Mouse (Mus musculus) limb, embryonic 12.5 days (tissue): Measurements from ENCODE around the gene Fmo3. TPM values are rescaled to one million over a fixed set of nuclear protein-coding genes. Genes with fewer than 3 reads are reported as not detected.

Experiments used
- ATAC-seq: fragments of 200-750 bp; cut with Nextera tagmentation; 2 replicates; pipeline ENCODE4 v1.8.0; 2017; ENCODE audit warnings: low read depth, moderate TSS enrichment; ENCODE audit not compliant: insufficient number of reproducible peaks, insufficient read depth, low FRiP score, low TSS enrichment
- H3K27ac ChIP-seq: fragments of 300-500 bp; sonication (generic); 2 replicates; pipeline ENCODE4 v1.5.1; 2016; ENCODE audit warnings: mild to moderate bottlenecking, moderate library complexity
- H3K27me3 ChIP-seq: fragments of 300-500 bp; sonication (generic); 2 replicates; pipeline ENCODE4 v1.6.1; 2016; ENCODE audit warnings: mild to moderate bottlenecking, moderate library complexity
- H3K36me3 ChIP-seq: fragments of 300-500 bp; sonication (generic); 2 replicates; pipeline ENCODE4 v1.6.1; 2016; ENCODE audit warnings: mild to moderate bottlenecking, moderate library complexity
- H3K4me1 ChIP-seq: fragments of 300-500 bp; sonication (generic); replicated peaks from 2 replicates; pipeline ENCODE4 v1.6.1; 2016
- H3K4me2 ChIP-seq: fragments of 300-500 bp; sonication (generic); 2 replicates; pipeline ENCODE4 v1.6.1; 2016; ENCODE audit warnings: mild to moderate bottlenecking, moderate library complexity
- H3K4me3 ChIP-seq: fragments of 300-500 bp; sonication (generic); replicated peaks from 2 replicates; pipeline ENCODE4 v1.5.1; 2016; ENCODE audit warnings: mild to moderate bottlenecking
- H3K9ac ChIP-seq: fragments of 300-500 bp; sonication (generic); replicated peaks from 2 replicates; pipeline ENCODE4 v1.6.1; 2016; ENCODE audit warnings: mild to moderate bottlenecking, moderate library complexity
- H3K9me3 ChIP-seq: fragments of 300-500 bp; sonication (generic); 2 replicates; pipeline ENCODE4 v1.6.1; 2016; ENCODE audit warnings: mild to moderate bottlenecking, moderate library complexity
- WGBS: fragments of 180-500 bp; shearing (Covaris S2); methylation state at CpG from one replicate; pipeline ENCODE4 v1.1.7; 2016; 5-methylcytosine and 5-hydroxymethylcytosine counted together
- polyA plus RNA-seq: library from polyadenylated mRNA; unstranded; fragments of >200 nt; fragmentation: Nextera tagmentation; extraction: Ambion mirVana; gene quantifications from 2 replicates; pipeline ENCODE4 v1.2.1, GENCODE M21; 2016

Gene Fmo3
- polyA plus RNA-seq, 1 experiment from 2014 or later: not detected

DNA sequence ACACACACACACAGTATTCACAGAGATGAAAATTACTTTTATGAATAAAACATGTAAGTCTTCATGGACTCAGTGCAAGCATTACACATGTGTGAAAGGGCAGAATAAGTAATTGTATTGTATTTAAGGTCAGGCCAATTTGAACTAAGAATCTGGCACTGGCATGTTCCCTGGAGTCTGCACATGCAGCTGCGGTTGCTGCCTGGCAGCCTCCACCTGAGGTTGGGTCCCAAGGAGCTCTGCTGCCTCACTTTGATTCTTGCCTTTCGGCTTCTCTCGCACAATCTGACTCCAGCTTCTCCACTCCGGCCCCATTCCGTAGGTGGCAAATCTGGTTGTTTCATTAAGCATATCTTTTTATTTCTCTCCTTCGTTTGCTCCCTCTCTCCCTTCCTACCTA lies 36.4 kb downstream of the Fmo3 start:
- WGBS: 74% methylated on average over 6 of the region's 6 CpGs
- Histone ChIP-seq H3K4me2 (no peak overlapping the region), H3K9me3 (no peaks in the 10 kb centered on the region), H3K4me1 (peaks cover 20% of the 10 kb centered on the region), H3K9ac (no peak overlapping the region), H3K27ac (no peak overlapping the region), H3K36me3 (no peaks in the 10 kb centered on the region), H3K27me3 (no peaks in the 10 kb centered on the region), H3K4me3 (no peak overlapping the region)
- ATAC-seq: no peak

GRCm38 (mm10) chr1:162946837-162947558 lies 37.3 kb downstream of the Fmo3 start:
- H3K4me1 ChIP-seq: peaks cover 20% of the 10 kb centered on the region
- H3K4me3 ChIP-seq: no peak overlapping the region
- peak; percentile 42; the same call in 1 of the 2 replicates for ATAC-seq
- H3K4me2 ChIP-seq: no peak overlapping the region
- no peaks in the 10 kb centered on the region for H3K9me3 ChIP-seq
- no peaks in the 10 kb centered on the region for H3K27me3 ChIP-seq
- no peaks in the 10 kb centered on the region for H3K36me3 ChIP-seq
- 25% methylated on average over 4 of the region's 4 CpGs for WGBS
- H3K9ac ChIP-seq: no peak overlapping the region
- H3K27ac ChIP-seq: no peak overlapping the region

DNA sequence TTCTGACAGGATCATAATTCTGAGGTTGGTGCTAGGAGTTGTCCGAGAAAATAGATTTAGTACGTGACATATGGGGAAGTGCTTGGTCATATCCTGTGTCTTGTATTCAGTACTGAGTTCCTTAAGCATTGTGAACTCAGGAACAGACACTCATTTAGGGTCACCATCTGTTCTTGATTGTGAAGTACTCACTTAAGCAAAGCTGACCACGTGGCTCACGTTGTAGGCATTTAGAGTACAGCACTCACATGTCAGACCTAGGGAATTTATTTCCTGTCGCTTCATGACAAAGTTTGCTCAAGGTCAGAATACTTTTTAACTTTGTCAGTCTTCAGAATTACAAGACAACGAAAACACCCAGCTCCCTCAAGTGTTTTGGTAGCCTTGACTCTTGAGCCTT lies 40.6 kb downstream of the Fmo3 start:
- no peak for ATAC-seq

DNA sequence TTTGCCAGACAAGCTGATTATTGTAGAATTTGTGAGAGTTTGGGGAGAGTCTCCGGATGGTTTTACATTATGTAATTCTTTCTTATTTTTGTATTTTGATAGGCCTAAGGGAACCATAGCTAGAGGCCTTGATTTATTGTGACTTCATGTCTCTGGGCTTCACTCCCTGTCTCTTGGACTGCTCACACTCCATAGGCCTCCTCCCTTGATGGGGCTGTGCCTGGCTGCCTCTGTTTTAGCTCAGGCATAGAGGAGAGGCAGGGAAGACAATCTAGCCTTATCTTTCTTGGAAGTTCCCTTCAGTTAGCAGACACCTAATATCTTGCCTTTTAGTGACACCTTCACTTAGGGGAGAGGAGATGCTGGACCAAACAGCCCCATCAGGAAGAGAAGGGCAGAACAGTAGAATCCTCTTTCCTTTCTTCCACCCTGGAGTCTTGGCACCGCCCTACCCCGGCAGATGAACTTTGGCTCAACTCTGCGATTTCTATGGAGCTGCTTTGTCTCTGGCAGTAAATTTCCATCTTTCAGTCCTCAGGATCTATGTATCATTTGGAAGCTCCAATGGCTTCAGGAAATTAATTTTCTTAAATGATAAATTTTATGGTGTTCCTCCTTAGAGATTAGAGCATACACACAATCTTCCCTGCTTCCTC lies 45.5 kb downstream of the Fmo3 start:
- ATAC-seq: peak; percentile 62; the same call in 1 of the 2 replicates
- no peaks in the 10 kb centered on the region for H3K9me3 ChIP-seq
- no peak overlapping the region for H3K4me2 ChIP-seq
- H3K27me3 ChIP-seq: peaks cover 4% of the 10 kb centered on the region
- no peaks in the 10 kb centered on the region for H3K36me3 ChIP-seq
- 87% methylated on average over 4 of the region's 4 CpGs for WGBS
- H3K27ac ChIP-seq: no peak overlapping the region
- peaks cover 13% of the 10 kb centered on the region for H3K4me1 ChIP-seq
- no peak overlapping the region for H3K4me3 ChIP-seq
- H3K9ac ChIP-seq: no peak overlapping the region

More for the DNA sequence above, 40.6 kb downstream of the Fmo3 start:
- Histone ChIP-seq H3K4me3 (no peak overlapping the region), H3K4me2 (no peak overlapping the region), H3K36me3 (no peaks in the 10 kb centered on the region), H3K27me3 (peaks cover 4% of the 10 kb centered on the region), H3K27ac (no peak overlapping the region), H3K9me3 (no peaks in the 10 kb centered on the region), H3K9ac (no peak overlapping the region), H3K4me1 (peaks cover 23% of the 10 kb centered on the region)
- WGBS: 26% methylated on average over 6 of the region's 6 CpGs

DNA sequence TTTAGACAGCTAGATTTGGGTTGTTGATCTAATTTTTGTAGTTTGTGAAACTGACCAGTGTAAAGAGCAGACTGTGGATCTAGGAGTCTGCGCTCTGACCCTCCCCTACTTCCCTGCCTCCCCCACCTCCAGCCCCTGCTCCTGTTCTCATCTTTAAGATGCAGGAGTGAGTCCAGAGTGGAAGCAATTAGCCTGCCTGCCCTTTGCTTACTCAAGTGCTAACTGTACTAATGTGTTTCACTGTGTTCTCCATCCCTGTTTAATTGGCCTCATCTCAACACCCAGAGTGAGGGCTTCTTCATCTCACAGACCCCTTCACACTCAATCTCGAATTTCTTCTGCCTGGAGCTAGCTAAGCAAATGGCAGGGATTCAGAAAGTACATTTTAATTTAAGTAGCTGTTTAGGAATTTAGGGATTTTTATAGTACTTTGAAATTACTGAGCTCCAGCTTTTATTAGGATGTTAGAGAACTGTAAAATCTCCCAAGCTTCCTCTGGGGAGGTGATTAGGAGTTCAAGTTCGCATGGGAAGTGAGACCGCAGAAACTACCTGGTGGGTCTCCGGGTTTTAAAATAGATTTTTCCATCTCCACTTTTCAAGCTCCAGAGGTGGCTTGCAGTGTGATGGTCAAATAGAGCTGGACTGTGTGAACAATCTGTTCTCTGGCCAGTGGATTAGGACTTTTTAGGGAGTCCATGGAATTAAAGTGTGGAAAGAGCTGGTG lies 46.2 kb downstream of the Fmo3 start:
- peak; percentile 78 for ATAC-seq
- peak overlapping the region; percentile 20; the same call in 1 of the 2 replicates for H3K27ac ChIP-seq

GRCm38 (mm10) chr1:162937415-162937814 lies 46.9 kb downstream of the Fmo3 start, which contains the start of gene Fmo6:
TSS of gene Fmo6 (minus strand) at chr1:162937515.
- 82% methylated on average over 6 of the region's 6 CpGs for WGBS
- Histone ChIP-seq H3K36me3 (no peaks in the 10 kb centered on the region), H3K4me3 (no peak within 1 kb of the TSS), H3K9ac (no peak within 1 kb of the TSS), H3K27ac (peak within 1 kb of the TSS; percentile 20; the same call in 1 of the 2 replicates), H3K27me3 (peaks cover 4% of the 10 kb centered on the region), H3K9me3 (no peaks in the 10 kb centered on the region), H3K4me2 (no peak within 1 kb of the TSS), H3K4me1 (peaks cover 11% of the 10 kb centered on the region)
- no peak for ATAC-seq

More for the DNA sequence above, 46.2 kb downstream of the Fmo3 start:
- H3K4me1 ChIP-seq: peaks cover 11% of the 10 kb centered on the region
- H3K36me3 ChIP-seq: no peaks in the 10 kb centered on the region
- no peak overlapping the region for H3K9ac ChIP-seq
- peaks cover 4% of the 10 kb centered on the region for H3K27me3 ChIP-seq
- 33% methylated on average over 5 of the region's 5 CpGs for WGBS
- H3K9me3 ChIP-seq: no peaks in the 10 kb centered on the region
- no peak overlapping the region for H3K4me3 ChIP-seq
- H3K4me2 ChIP-seq: no peak overlapping the region

DNA sequence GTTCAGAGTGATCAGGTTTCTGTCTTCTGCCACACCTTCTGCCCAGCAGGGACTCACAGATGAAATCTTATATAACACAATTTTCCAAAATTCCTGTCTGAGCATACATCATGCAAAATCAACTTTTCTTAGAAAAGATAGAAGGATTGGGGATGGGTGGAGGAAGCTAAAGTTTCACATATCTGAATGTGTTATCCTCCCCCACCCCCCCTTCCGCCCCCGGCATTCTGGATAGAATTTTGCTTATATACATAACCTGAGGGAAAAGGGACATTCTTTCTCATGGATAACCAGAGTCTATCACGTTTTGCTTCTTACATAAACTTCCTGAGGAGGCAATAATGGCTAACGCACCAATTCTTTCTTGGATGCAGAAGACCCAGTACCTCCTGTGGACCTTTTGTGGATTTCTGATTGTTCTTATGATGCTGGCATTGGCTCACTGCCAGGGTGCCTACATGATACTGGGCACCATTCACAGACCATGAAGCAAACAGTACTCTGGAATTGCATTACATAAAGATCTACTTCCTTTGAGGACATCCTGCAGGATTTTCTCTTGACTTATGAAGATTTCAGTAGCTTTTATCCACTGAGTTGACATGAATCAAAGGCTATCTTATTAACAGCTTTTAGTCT lies 49.8 kb downstream of the Fmo3 start:
- WGBS: 81% methylated on average over 4 of the region's 4 CpGs
- H3K27ac ChIP-seq: no peak overlapping the region
- no peaks in the 10 kb centered on the region for H3K27me3 ChIP-seq
- H3K4me1 ChIP-seq: peaks cover 11% of the 10 kb centered on the region
- no peak for ATAC-seq
- H3K4me3 ChIP-seq: no peak overlapping the region
- H3K4me2 ChIP-seq: no peak overlapping the region
- H3K9me3 ChIP-seq: no peaks in the 10 kb centered on the region
- no peaks in the 10 kb centered on the region for H3K36me3 ChIP-seq
- no peak overlapping the region for H3K9ac ChIP-seq

DNA sequence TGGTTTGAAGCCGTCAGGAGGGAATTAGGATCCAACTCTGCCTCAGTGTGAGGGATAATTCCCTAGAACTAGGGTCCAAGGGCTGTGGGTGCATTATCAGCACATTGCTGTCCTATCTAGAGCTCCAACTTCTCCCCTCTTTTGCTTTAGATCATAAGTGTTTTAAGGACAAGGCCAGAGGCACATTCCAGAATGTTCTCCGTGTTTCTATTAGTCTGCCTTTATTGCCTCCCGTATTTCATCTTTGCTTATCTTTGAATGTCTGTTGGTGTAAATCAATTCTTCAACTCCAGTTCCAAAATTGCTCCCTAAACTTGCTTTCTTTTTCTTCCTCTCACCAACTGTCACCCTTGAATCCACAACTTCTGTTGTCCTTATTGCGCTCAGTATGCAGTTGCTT lies 51.9 kb downstream of the Fmo3 start:
- Histone ChIP-seq H3K27ac (no peak overlapping the region), H3K9me3 (no peaks in the 10 kb centered on the region), H3K9ac (no peak overlapping the region), H3K4me2 (no peak overlapping the region), H3K4me1 (no peaks in the 10 kb centered on the region), H3K4me3 (no peak overlapping the region), H3K27me3 (no peaks in the 10 kb centered on the region), H3K36me3 (no peaks in the 10 kb centered on the region)
- WGBS: 79% methylated on average over 4 of the region's 4 CpGs
- ATAC-seq: no peak

GRCm38 (mm10) chr1:162931880-162932279 lies 52.4 kb downstream of the Fmo3 start:
- Histone ChIP-seq H3K36me3 (no peaks in the 10 kb centered on the region), H3K4me1 (no peaks in the 10 kb centered on the region)
- WGBS: 69% methylated on average over 5 of the region's 5 CpGs

GRCm38 (mm10) chr1:162931310-162931875 lies 52.9 kb downstream of the Fmo3 start:
- H3K4me3 ChIP-seq: no peak overlapping the region
- no peak overlapping the region for H3K4me2 ChIP-seq
- H3K36me3 ChIP-seq: no peaks in the 10 kb centered on the region
- ATAC-seq: no peak
- no peaks in the 10 kb centered on the region for H3K9me3 ChIP-seq
- 85% methylated on average over 4 of the region's 4 CpGs for WGBS
- H3K27me3 ChIP-seq: no peaks in the 10 kb centered on the region
- H3K9ac ChIP-seq: no peak overlapping the region
- H3K27ac ChIP-seq: no peak overlapping the region
- H3K4me1 ChIP-seq: no peaks in the 10 kb centered on the region

More at GRCm38 (mm10) chr1:162931880-162932279, 52.4 kb downstream of the Fmo3 start:
- Histone ChIP-seq H3K27me3 (no peaks in the 10 kb centered on the region), H3K9me3 (no peaks in the 10 kb centered on the region), H3K4me3 (no peak overlapping the region), H3K27ac (no peak overlapping the region), H3K9ac (no peak overlapping the region), H3K4me2 (no peak overlapping the region)
- ATAC-seq: no peak
